Mouse (Mus musculus) stomach, embryonic 16.5 days (tissue): Measurements from ENCODE around the gene RPS10-NUDT3. TPM values are rescaled to one million over a fixed set of nuclear protein-coding genes. Genes with fewer than 3 reads are reported as not detected.
A peak's percentile ranks its signal among the peaks of the same experiment; 100 is the strongest.

Experiments
- ATAC-seq: fragments of 200-750 bp; cut with Nextera tagmentation; 2 replicates; pipeline ENCODE4 v1.8.0; 2017; ENCODE audit warnings: moderate number of reproducible peaks, moderate TSS enrichment; ENCODE audit not compliant: insufficient read depth, low FRiP score
- H3K27ac ChIP-seq: fragments of 300-500 bp; sonication (generic); 2 replicates; pipeline ENCODE4 v1.5.1; 2014; ENCODE audit warnings: low read length
- H3K27me3 ChIP-seq: fragments of 300-500 bp; sonication (generic); 2 replicates; pipeline ENCODE4 v1.6.1; 2014; ENCODE audit warnings: low read length, control low read depth, mixed read lengths; ENCODE audit not compliant: control insufficient read depth, insufficient read depth
- H3K36me3 ChIP-seq: fragments of 300-500 bp; sonication (generic); 2 replicates; pipeline ENCODE4 v1.6.1; 2014; ENCODE audit warnings: low read length; ENCODE audit not compliant: control insufficient read depth, insufficient read depth
- H3K4me1 ChIP-seq: fragments of 300-500 bp; sonication (generic); 2 replicates; pipeline ENCODE4 v1.6.1; 2014; ENCODE audit warnings: low read length, control low read depth, mixed read lengths; ENCODE audit not compliant: control insufficient read depth, insufficient read depth
- H3K4me2 ChIP-seq: fragments of 300-500 bp; sonication (generic); 2 replicates; pipeline ENCODE4 v1.6.1; 2014; ENCODE audit warnings: low read depth, low read length, mixed read lengths
- H3K4me3 ChIP-seq: fragments of 300-500 bp; sonication (generic); replicated peaks from 2 replicates; pipeline ENCODE4 v1.5.1; 2014; ENCODE audit warnings: mild to moderate bottlenecking, low read length
- H3K9ac ChIP-seq: fragments of 300-500 bp; sonication (generic); 2 replicates; pipeline ENCODE4 v1.6.1; 2014; ENCODE audit warnings: low read length
- H3K9me3 ChIP-seq: fragments of 300-500 bp; sonication (generic); replicated peaks from 2 replicates; pipeline ENCODE4 v1.6.1; 2016; ENCODE audit warnings: low read length, control low read depth; ENCODE audit not compliant: control insufficient read depth
- WGBS: fragments of 180-500 bp; shearing (Covaris S2); extraction: QIAGEN DNeasy Blood & Tissue Kit; methylation state at CpG from one replicate; pipeline ENCODE4 v1.1.7; 2014; 5-methylcytosine and 5-hydroxymethylcytosine counted together
- polyA plus RNA-seq: library from polyadenylated mRNA; unstranded; fragments of >200 nt; fragmentation: Nextera tagmentation; extraction: Ambion mirVana; gene quantifications from 2 replicates; pipeline ENCODE4 v1.2.1, GENCODE M21; 2015

Gene RPS10-NUDT3
- polyA plus RNA-seq, 1 experiment from 2014 or later = not detected

GRCm38 (mm10) chr17:27603522-27604234 is 31.3 kb downstream of the RPS10-NUDT3 start:
- Histone ChIP-seq H3K9ac (no peak overlapping the region), H3K27ac (no peak overlapping the region), H3K4me2 (no peak overlapping the region), H3K4me1 (peaks cover 13% of the 10 kb centered on the region; the same call in 1 of the 2 replicates), H3K36me3 (no peaks in the 10 kb centered on the region), H3K4me3 (no peak overlapping the region), H3K9me3 (no peaks in the 10 kb centered on the region), H3K27me3 (no peaks in the 10 kb centered on the region)
- 77% methylated on average over 21 of the region's 21 CpGs for WGBS
- peak; percentile 47; the same call in 1 of the 2 replicates for ATAC-seq

- H3K9me3 ChIP-seq = no peaks in the 10 kb centered on the region
- peaks cover 13% of the 10 kb centered on the region; the same call in 1 of the 2 replicates for H3K4me1 ChIP-seq
- ATAC-seq = no peak
- H3K4me3 ChIP-seq = no peak overlapping the region
- H3K27me3 ChIP-seq = no peaks in the 10 kb centered on the region
- H3K36me3 ChIP-seq = no peaks in the 10 kb centered on the region
- H3K9ac ChIP-seq = no peak overlapping the region
- no peak overlapping the region for H3K27ac ChIP-seq
- no peak overlapping the region for H3K4me2 ChIP-seq
- WGBS = 84% methylated on average over 2 of the region's 2 CpGs
Observed at GRCm38 (mm10) chr17:27603036-27603435, 32.0 kb downstream of the RPS10-NUDT3 start.

- 64% methylated on average over 5 of the region's 5 CpGs for WGBS
- no peaks in the 10 kb centered on the region for H3K27me3 ChIP-seq
- H3K36me3 ChIP-seq = peaks cover 6% of the 10 kb centered on the region; the same call in 1 of the 2 replicates
- H3K9me3 ChIP-seq = no peaks in the 10 kb centered on the region
- peaks cover 13% of the 10 kb centered on the region; the same call in 1 of the 2 replicates for H3K4me1 ChIP-seq
- H3K4me3 ChIP-seq = no peak overlapping the region
- H3K9ac ChIP-seq = no peak overlapping the region
- H3K4me2 ChIP-seq = no peak overlapping the region
- no peak overlapping the region for H3K27ac ChIP-seq
- ATAC-seq = no peak
Observed at GRCm38 (mm10) chr17:27600869-27601268, 34.2 kb downstream of the RPS10-NUDT3 start.

- no peak for ATAC-seq
- H3K9me3 ChIP-seq = no peaks in the 10 kb centered on the region
- H3K4me3 ChIP-seq = no peak overlapping the region
- H3K4me2 ChIP-seq = no peak overlapping the region
- H3K27me3 ChIP-seq = no peaks in the 10 kb centered on the region
- peaks cover 8% of the 10 kb centered on the region; the same call in 1 of the 2 replicates for H3K36me3 ChIP-seq
- 76% methylated on average over 3 of the region's 3 CpGs for WGBS
- no peak overlapping the region for H3K9ac ChIP-seq
- H3K27ac ChIP-seq = no peak overlapping the region
- H3K4me1 ChIP-seq = peaks cover 13% of the 10 kb centered on the region; the same call in 1 of the 2 replicates
Observed at GRCm38 (mm10) chr17:27600286-27600685, 34.7 kb downstream of the RPS10-NUDT3 start.

- Histone ChIP-seq H3K9ac (no peak overlapping the region), H3K27me3 (no peaks in the 10 kb centered on the region), H3K4me3 (no peak overlapping the region), H3K9me3 (no peaks in the 10 kb centered on the region), H3K27ac (no peak overlapping the region), H3K36me3 (peaks cover 16% of the 10 kb centered on the region; the same call in 1 of the 2 replicates), H3K4me1 (0 out of 2 replicates have a peak, but pooled peaks cover 4% of the 10 kb centered on the region), H3K4me2 (no peak overlapping the region)
- ATAC-seq = no peak
- WGBS = 65% methylated on average over 21 of the region's 21 CpGs
Observed at GRCm38 (mm10) chr17:27596376-27597190, 38.4 kb downstream of the RPS10-NUDT3 start.

GRCm38 (mm10) chr17:27595659-27596375 is 39.2 kb downstream of the RPS10-NUDT3 start:
- ATAC-seq = no peak
- Histone ChIP-seq H3K9ac (no peak overlapping the region), H3K27ac (no peak overlapping the region), H3K4me1 (no peaks in the 10 kb centered on the region), H3K4me2 (no peak overlapping the region), H3K27me3 (no peaks in the 10 kb centered on the region), H3K9me3 (no peaks in the 10 kb centered on the region), H3K36me3 (peaks cover 16% of the 10 kb centered on the region; the same call in 1 of the 2 replicates), H3K4me3 (no peak overlapping the region)
- WGBS = 87% methylated on average over 15 of the region's 15 CpGs

- no peaks in the 10 kb centered on the region for H3K27me3 ChIP-seq
- 94% methylated on average over 7 of the region's 7 CpGs for WGBS
- H3K9me3 ChIP-seq = no peaks in the 10 kb centered on the region
- H3K27ac ChIP-seq = no peak overlapping the region
- H3K4me3 ChIP-seq = no peak overlapping the region
- no peak overlapping the region for H3K9ac ChIP-seq
- no peak for ATAC-seq
- no peak overlapping the region for H3K4me2 ChIP-seq
- peaks cover 16% of the 10 kb centered on the region; the same call in 1 of the 2 replicates for H3K36me3 ChIP-seq
- H3K4me1 ChIP-seq = 0 out of 2 replicates have a peak, but pooled peaks cover 5% of the 10 kb centered on the region
Observed at GRCm38 (mm10) chr17:27592565-27592910, 42.5 kb downstream of the RPS10-NUDT3 start.

GRCm38 (mm10) chr17:27591826-27592564 is 43.0 kb downstream of the RPS10-NUDT3 start:
- Histone ChIP-seq H3K4me2 (no peak overlapping the region), H3K4me1 (0 out of 2 replicates have a peak, but pooled peaks cover 5% of the 10 kb centered on the region), H3K27me3 (no peaks in the 10 kb centered on the region), H3K27ac (no peak overlapping the region), H3K36me3 (peaks cover 16% of the 10 kb centered on the region; the same call in 1 of the 2 replicates), H3K9ac (no peak overlapping the region), H3K9me3 (no peaks in the 10 kb centered on the region), H3K4me3 (no peak overlapping the region)
- no peak for ATAC-seq
- WGBS = 88% methylated on average over 12 of the region's 12 CpGs
